Mouse (Mus musculus): ENCODE data around the gene Alkbh6. TPM values are rescaled to one million over a fixed set of nuclear protein-coding genes. Genes with fewer than 3 reads are reported as not detected.
A peak's percentile ranks its signal among the peaks of the same experiment; 100 is the strongest.

The Alkbh6 gene
- polyA plus RNA-seq, 1 experiment from 2014 or later: 86.0 TPM

- Histone ChIP-seq H3K27ac (ENCODE audit: low read depth, low read length) (no peak overlapping the region), H3K36me3 (ENCODE audit: control insufficient read depth, insufficient read depth, low read length) (no peaks in the 10 kb centered on the region), H3K4me2 (no peak overlapping the region), H3K27me3 (ENCODE audit: control insufficient read depth, insufficient read depth, low read length) (peaks cover 7% of the 10 kb centered on the region), H3K4me3 (ENCODE audit: low read depth, low read length) (no peak overlapping the region), H3K9me3 (ENCODE audit: control insufficient read depth, low read length) (no peaks in the 10 kb centered on the region), H3K4me1 (ENCODE audit: control insufficient read depth, insufficient read depth, low read length) (no peaks in the 10 kb centered on the region), H3K9ac (ENCODE audit: low read length) (no peak overlapping the region)
- peak; percentile 60 for DNase-seq (ENCODE audit: low spot score, missing footprints)
- 68% methylated on average over 18 of the region's 18 CpGs for WGBS
- ATAC-seq (ENCODE audit: low FRiP score): no peak
Measured at GRCm38 (mm10) chr7:30332622-30333259, 24.2 kb downstream of the Alkbh6 start.

- no peaks in the 10 kb centered on the region for H3K36me3 ChIP-seq (ENCODE audit: control insufficient read depth, insufficient read depth, low read length)
- no peak overlapping the region for H3K27ac ChIP-seq (ENCODE audit: low read depth, low read length)
- peaks cover 7% of the 10 kb centered on the region for H3K27me3 ChIP-seq (ENCODE audit: control insufficient read depth, insufficient read depth, low read length)
- ATAC-seq (ENCODE audit: low FRiP score) (no peak), DNase-seq (ENCODE audit: low spot score, missing footprints) (no peak)
- H3K9ac ChIP-seq (ENCODE audit: low read length): no peak overlapping the region
- no peak overlapping the region for H3K4me2 ChIP-seq
- H3K4me1 ChIP-seq (ENCODE audit: control insufficient read depth, insufficient read depth, low read length): no peaks in the 10 kb centered on the region
- no peak overlapping the region for H3K4me3 ChIP-seq (ENCODE audit: low read depth, low read length)
- 83% methylated on average over 4 of the region's 4 CpGs for WGBS
- H3K9me3 ChIP-seq (ENCODE audit: control insufficient read depth, low read length): no peaks in the 10 kb centered on the region
Measured at GRCm38 (mm10) chr7:30333436-30333835, 24.9 kb downstream of the Alkbh6 start.

GRCm38 (mm10) chr7:30334563-30334962 is 26.0 kb downstream of the Alkbh6 start:
- H3K9me3 ChIP-seq (ENCODE audit: control insufficient read depth, low read length): no peaks in the 10 kb centered on the region
- H3K4me2 ChIP-seq: no peak overlapping the region
- H3K27ac ChIP-seq (ENCODE audit: low read depth, low read length): no peak overlapping the region
- ATAC-seq (ENCODE audit: low FRiP score) (no peak), DNase-seq (ENCODE audit: low spot score, missing footprints) (peak; percentile 74)
- no peaks in the 10 kb centered on the region for H3K36me3 ChIP-seq (ENCODE audit: control insufficient read depth, insufficient read depth, low read length)
- H3K27me3 ChIP-seq (ENCODE audit: control insufficient read depth, insufficient read depth, low read length): peaks cover 7% of the 10 kb centered on the region
- H3K4me1 ChIP-seq (ENCODE audit: control insufficient read depth, insufficient read depth, low read length): no peaks in the 10 kb centered on the region
- 62% methylated on average over 5 of the region's 5 CpGs for WGBS
- no peak overlapping the region for H3K4me3 ChIP-seq (ENCODE audit: low read depth, low read length)
- no peak overlapping the region for H3K9ac ChIP-seq (ENCODE audit: low read length)

- no peak overlapping the region for H3K4me2 ChIP-seq
- H3K4me1 ChIP-seq (ENCODE audit: control insufficient read depth, insufficient read depth, low read length): no peaks in the 10 kb centered on the region
- no peak overlapping the region for H3K4me3 ChIP-seq (ENCODE audit: low read depth, low read length)
- ATAC-seq (ENCODE audit: low FRiP score) (no peak), DNase-seq (ENCODE audit: low spot score, missing footprints) (peak; percentile 66)
- no peaks in the 10 kb centered on the region for H3K9me3 ChIP-seq (ENCODE audit: control insufficient read depth, low read length)
- H3K27me3 ChIP-seq (ENCODE audit: control insufficient read depth, insufficient read depth, low read length): peaks cover 7% of the 10 kb centered on the region
- WGBS: 81% methylated on average over 6 of the region's 6 CpGs
- H3K9ac ChIP-seq (ENCODE audit: low read length): no peak overlapping the region
- H3K36me3 ChIP-seq (ENCODE audit: control insufficient read depth, insufficient read depth, low read length): no peaks in the 10 kb centered on the region
- H3K27ac ChIP-seq (ENCODE audit: low read depth, low read length): no peak overlapping the region
Measured at GRCm38 (mm10) chr7:30335688-30336087, 27.2 kb downstream of the Alkbh6 start.

GRCm38 (mm10) chr7:30336384-30336783 is 27.9 kb downstream of the Alkbh6 start:
- H3K9ac ChIP-seq (ENCODE audit: low read length): no peak overlapping the region
- H3K27ac ChIP-seq (ENCODE audit: low read depth, low read length): no peak overlapping the region
- peaks cover 7% of the 10 kb centered on the region for H3K27me3 ChIP-seq (ENCODE audit: control insufficient read depth, insufficient read depth, low read length)
- H3K9me3 ChIP-seq (ENCODE audit: control insufficient read depth, low read length): no peaks in the 10 kb centered on the region
- H3K4me1 ChIP-seq (ENCODE audit: control insufficient read depth, insufficient read depth, low read length): no peaks in the 10 kb centered on the region
- peak; percentile 51; the same call in 1 of the 2 replicates for ATAC-seq (ENCODE audit: low FRiP score)
- 0 out of 2 replicates have a peak overlapping the region, but pooled peaks have one; percentile 9 for H3K4me2 ChIP-seq
- 4% methylated on average over 9 of the region's 9 CpGs for WGBS
- H3K36me3 ChIP-seq (ENCODE audit: control insufficient read depth, insufficient read depth, low read length): no peaks in the 10 kb centered on the region
- peak; percentile 98 for DNase-seq (ENCODE audit: low spot score, missing footprints)
- no peak overlapping the region for H3K4me3 ChIP-seq (ENCODE audit: low read depth, low read length)

GRCm38 (mm10) chr7:30339432-30340109 is 31.1 kb downstream of the Alkbh6 start:
- WGBS: 74% methylated on average over 5 of the region's 5 CpGs
- DNase-seq (ENCODE audit: low spot score, missing footprints): no peak

GRCm38 (mm10) chr7:30346635-30347379 is 38.3 kb downstream of the Alkbh6 start:
- H3K9me3 ChIP-seq (ENCODE audit: control insufficient read depth, low read length): no peaks in the 10 kb centered on the region
- H3K4me1 ChIP-seq (ENCODE audit: control insufficient read depth, insufficient read depth, low read length): no peaks in the 10 kb centered on the region
- H3K4me2 ChIP-seq: no peak overlapping the region
- no peak overlapping the region for H3K27ac ChIP-seq (ENCODE audit: low read depth, low read length)
- peaks cover 10% of the 10 kb centered on the region for H3K27me3 ChIP-seq (ENCODE audit: control insufficient read depth, insufficient read depth, low read length)
- H3K36me3 ChIP-seq (ENCODE audit: control insufficient read depth, insufficient read depth, low read length): no peaks in the 10 kb centered on the region
- ATAC-seq (ENCODE audit: low FRiP score): no peak
- H3K4me3 ChIP-seq (ENCODE audit: low read depth, low read length): no peak overlapping the region
- 29% methylated on average over 21 of the region's 21 CpGs for WGBS
- peak; percentile 98 for DNase-seq (ENCODE audit: low spot score, missing footprints)
- no peak overlapping the region for H3K9ac ChIP-seq (ENCODE audit: low read length)

More at GRCm38 (mm10) chr7:30339432-30340109, 31.1 kb downstream of the Alkbh6 start:
- Histone ChIP-seq H3K9ac (ENCODE audit: low read length) (no peak overlapping the region), H3K4me3 (ENCODE audit: low read depth, low read length) (no peak overlapping the region), H3K4me1 (ENCODE audit: control insufficient read depth, insufficient read depth, low read length) (no peaks in the 10 kb centered on the region), H3K27ac (ENCODE audit: low read depth, low read length) (no peak overlapping the region), H3K36me3 (ENCODE audit: control insufficient read depth, insufficient read depth, low read length) (no peaks in the 10 kb centered on the region), H3K4me2 (no peak overlapping the region), H3K27me3 (ENCODE audit: control insufficient read depth, insufficient read depth, low read length) (peaks cover 2% of the 10 kb centered on the region), H3K9me3 (ENCODE audit: control insufficient read depth, low read length) (no peaks in the 10 kb centered on the region)
- no peak for ATAC-seq (ENCODE audit: low FRiP score)

GRCm38 (mm10) chr7:30347828-30348227 is 39.3 kb downstream of the Alkbh6 start:
- Histone ChIP-seq H3K4me2 (0 out of 2 replicates have a peak overlapping the region, but pooled peaks have one; percentile 13), H3K27me3 (ENCODE audit: control insufficient read depth, insufficient read depth, low read length) (peaks cover 10% of the 10 kb centered on the region), H3K27ac (ENCODE audit: low read depth, low read length) (no peak overlapping the region), H3K4me3 (ENCODE audit: low read depth, low read length) (no peak overlapping the region), H3K9me3 (ENCODE audit: control insufficient read depth, low read length) (no peaks in the 10 kb centered on the region), H3K4me1 (ENCODE audit: control insufficient read depth, insufficient read depth, low read length) (no peaks in the 10 kb centered on the region), H3K36me3 (ENCODE audit: control insufficient read depth, insufficient read depth, low read length) (no peaks in the 10 kb centered on the region), H3K9ac (ENCODE audit: low read length) (no peak overlapping the region)
- peak; percentile 99 for DNase-seq (ENCODE audit: low spot score, missing footprints)
- under 1% methylated on average over 30 of the region's 30 CpGs for WGBS
- ATAC-seq (ENCODE audit: low FRiP score): peak; percentile 71
